Mouse (Mus musculus) right cerebral cortex, postnatal 14 days (tissue): ENCODE results near the gene Tmem108.
"Not testable (repeated sequence)": the region's sequence is repeated elsewhere in the genome, so short reads cannot be mapped to it uniquely, and the experiment has no call there.

ENCODE experiments used
- DNase-seq: peaks from one replicate; pipeline ENCODE4 v3.0.0; 2022

Gene Tmem108

GRCm38 (mm10) chr9:103678531-103679060, 83.0 kb downstream of the Tmem108 start:
- no peak for DNase-seq

DNA sequence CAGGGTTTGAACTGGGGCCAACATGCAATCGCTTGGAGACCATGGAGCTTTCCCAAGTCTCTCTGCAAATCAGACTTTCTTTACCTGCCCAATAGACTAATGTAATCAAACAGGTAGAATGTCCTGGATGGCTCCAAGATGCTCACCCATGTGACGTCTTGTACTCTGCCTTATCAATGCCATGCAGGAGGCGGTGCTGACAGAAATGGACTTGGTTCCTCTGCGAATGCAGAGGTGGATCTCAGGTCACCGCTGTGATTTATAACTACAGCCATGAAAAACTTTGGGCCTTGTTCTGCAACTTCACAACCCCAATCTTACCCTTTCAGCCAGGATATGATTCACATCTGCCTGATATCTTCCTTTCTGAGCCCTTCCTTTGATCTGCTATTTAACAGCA, 83.8 kb downstream of the Tmem108 start:
- DNase-seq = no peak

GRCm38 (mm10) chr9:103675721-103676480, 85.7 kb downstream of the Tmem108 start:
- no peak for DNase-seq

DNA sequence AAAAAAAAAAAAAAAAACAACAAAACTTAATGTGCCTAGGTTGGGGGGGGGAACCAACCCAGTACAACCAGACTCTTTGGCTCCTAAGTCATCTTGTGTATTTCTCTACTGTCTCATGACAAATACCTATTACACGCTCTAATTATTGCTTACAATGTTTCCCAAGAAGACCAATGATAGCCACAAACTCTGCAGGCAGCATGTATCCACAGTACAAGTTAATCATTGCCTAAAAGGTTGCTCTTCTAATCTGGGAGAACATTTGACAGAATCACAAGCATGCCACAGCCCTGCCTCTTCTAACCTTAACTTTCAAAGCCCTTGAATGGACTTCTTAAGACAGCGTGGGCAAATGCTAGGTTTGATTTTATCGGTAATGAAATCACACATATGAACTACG, 88.8 kb downstream of the Tmem108 start:
- DNase-seq = no peak

GRCm38 (mm10) chr9:103670592-103671113, 91.0 kb downstream of the Tmem108 start:
- DNase-seq = not testable (repeated sequence)

GRCm38 (mm10) chr9:103668830-103669229, 92.8 kb downstream of the Tmem108 start:
- DNase-seq = no peak

- DNase-seq = no peak
These were observed 95.8 kb downstream of the Tmem108 start for GRCm38 (mm10) chr9:103665817-103666216.

DNA sequence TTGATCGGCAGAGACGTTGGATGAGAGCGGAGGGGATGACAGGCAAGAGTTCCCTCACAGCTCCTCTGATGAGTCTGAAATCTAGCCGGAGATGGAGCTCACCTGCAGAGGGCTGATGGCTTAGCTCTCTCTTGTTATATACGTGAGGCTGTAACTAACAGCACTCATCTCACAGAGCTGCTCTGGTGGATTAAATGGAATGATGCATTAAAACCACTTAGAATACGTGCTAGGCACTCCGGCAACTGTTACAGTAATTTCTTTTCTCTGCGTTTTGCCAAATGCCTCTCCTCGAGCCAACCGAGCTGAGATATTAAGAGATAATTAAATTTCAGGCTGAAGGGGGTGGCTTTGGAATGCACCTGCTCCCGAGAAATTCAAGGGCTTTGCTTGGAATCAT, 97.5 kb downstream of the Tmem108 start:
- no peak for DNase-seq

DNA sequence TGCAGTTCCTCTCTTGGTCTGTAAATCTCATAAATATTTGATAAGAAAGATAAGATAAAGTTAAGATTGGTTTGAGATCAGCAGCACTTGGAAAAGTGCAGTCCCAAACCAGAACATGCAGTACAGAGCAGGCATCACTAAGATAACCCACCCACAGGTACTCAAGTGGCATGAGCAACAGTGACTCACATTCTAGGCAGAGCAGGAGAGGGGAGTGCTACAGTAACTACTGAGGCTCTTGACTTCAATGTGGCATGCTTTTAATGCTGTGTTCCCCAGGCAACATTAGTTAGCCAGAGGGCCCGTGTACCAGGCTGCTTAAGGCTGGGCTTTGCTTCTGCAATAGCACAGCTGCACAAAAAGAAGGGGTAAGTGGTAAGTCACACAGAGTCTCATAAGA, 99.8 kb downstream of the Tmem108 start:
- DNase-seq = no peak

- no peak for DNase-seq
These were observed 103.7 kb downstream of the Tmem108 start for GRCm38 (mm10) chr9:103657981-103658380.

GRCm38 (mm10) chr9:103657183-103657975, 104.3 kb downstream of the Tmem108 start:
- no peak for DNase-seq

DNA sequence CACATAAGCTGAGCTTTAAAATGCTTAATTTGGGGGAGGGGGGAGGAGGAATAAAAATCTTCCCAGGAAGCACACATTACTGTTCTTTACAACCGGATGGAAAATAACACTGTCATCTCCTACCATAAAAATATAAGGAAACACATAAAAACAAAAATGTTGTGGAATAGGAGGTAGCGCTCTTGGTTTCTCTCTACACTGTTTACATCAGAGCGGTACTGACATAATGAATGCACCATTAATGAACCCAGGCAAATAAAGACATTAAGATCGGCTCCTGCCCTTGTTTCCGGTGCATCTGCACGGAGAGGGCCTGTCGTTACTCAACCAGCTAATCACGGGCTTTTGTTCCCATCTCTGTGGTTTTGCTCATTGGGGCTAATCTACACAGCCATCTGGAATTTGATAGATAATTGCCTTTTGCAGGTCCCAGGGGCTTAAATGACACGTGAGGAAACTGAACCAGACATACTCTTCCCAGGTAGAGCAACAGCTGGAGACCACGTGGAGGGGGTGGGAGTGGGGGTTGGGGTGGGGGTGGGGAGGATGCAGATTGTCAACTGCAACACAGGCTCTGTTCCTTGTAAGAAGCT, 107.5 kb downstream of the Tmem108 start:
- DNase-seq = no peak

GRCm38 (mm10) chr9:103652127-103652882, 109.3 kb downstream of the Tmem108 start:
- DNase-seq = no peak

DNA sequence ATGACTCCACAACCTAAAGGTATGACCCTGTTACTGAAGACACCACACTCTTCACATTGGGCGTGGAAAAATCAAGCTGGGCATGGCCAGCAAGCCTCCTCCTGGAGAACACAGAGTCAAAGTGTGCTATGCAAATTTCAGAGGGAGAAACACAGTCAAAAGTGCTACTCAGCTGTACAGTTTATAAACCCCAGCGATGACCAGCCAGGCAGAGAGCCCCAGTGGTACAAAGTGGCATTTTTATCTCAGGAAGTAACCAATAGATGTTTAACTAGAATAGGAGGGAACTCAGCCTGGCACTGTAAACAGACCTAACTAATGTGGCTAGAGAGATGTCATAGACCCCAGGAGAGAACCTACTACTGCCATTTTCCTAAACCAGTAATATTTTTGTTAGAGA, 115.0 kb downstream of the Tmem108 start:
- DNase-seq = no peak

DNA sequence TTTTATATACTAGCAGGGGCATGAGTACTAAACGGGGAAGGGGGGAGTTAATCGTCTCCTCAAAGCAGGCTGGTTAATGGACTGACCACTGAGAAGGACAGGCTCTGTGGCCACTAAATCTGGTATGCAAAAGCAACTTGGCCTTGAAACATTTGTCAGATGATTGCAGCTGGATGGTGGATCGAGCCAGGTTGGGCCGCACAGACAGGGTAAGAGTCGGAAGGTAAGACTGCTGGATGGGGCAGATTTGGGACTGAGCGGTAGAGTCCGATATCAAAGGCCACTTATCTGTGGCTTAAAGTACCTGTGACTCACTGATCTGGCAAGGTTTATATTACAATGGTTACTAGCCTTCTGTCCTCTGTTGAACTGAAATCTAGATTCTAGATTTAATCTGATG, 115.9 kb downstream of the Tmem108 start:
- no peak for DNase-seq

- DNase-seq = no peak
These were observed 119.3 kb downstream of the Tmem108 start for GRCm38 (mm10) chr9:103642300-103642699.

DNA sequence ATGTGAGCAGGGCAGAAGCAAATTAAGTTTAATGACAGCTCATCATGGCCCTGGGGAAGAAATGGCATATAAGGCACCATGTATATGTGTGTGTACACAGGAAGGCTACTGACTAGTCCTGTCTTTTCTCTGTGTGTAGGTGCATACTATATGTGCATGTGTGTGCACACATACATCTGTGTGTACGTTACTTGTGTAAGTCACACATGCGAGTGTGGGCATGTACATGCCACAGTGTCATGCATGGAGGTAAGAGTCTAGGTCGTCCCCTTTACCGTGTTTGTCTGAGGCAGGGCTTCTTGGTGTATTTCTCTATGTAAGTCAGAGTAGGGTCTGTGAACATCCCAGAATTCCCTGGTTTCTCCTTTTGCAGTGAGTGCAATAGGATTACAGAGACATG, 120.3 kb downstream of the Tmem108 start:
- no peak for DNase-seq

DNA sequence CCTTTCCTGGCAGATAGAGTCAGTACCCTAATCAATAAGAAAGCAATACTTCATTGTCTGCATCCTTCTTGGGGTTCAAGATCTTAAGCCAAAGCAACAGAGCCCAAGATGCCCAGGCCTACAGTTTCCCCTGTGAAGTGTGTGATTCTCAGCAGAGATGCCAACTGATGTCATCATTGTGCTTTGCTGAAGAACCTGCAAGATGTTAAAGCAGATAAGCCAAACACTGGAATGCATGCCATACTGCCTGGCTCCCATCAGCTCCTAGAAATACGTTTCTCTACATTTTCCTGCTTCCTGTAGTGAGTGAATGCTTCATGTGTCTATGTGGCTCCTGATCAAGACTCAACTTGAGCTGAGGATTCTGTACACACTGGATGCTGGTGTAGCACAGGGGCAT, 122.2 kb downstream of the Tmem108 start:
- DNase-seq = no peak

GRCm38 (mm10) chr9:103637451-103637850, 124.2 kb downstream of the Tmem108 start:
- no peak for DNase-seq

GRCm38 (mm10) chr9:103636847-103637246, 124.8 kb downstream of the Tmem108 start:
- DNase-seq = no peak

GRCm38 (mm10) chr9:103628861-103629469, 132.7 kb downstream of the Tmem108 start:
- no peak for DNase-seq

DNA sequence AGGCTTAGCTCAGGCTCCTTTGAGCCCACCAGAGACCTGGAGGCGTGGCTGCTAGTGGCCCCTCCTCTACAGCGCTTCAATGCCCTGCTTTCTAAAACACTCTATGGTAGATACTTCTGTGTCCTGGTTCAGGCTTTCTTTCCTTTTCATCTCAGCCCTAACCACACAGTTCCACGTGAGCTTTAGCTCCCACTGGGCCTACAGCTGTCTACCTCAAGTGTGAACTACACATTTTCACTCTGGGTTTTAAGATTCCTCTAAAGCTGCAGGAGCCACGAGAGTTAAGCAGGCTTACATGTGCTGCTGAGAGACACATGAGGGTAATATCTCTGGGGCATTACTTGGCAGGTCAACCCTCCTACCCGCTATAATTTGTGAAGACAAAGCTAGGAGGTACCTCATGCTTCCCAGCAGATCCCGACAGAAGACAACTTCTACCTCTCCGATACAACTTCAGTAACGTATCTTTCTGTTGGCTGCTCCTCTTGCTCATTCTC, 134.2 kb downstream of the Tmem108 start:
- DNase-seq = no peak
